Mouse (Mus musculus) gastrocnemius, adult 2 months (tissue): ENCODE results near the gene Acot6. TPM values are rescaled to one million over a fixed set of nuclear protein-coding genes. Genes with fewer than 3 reads are reported as not detected.
"Not testable (repeated sequence)": the region's sequence is repeated elsewhere in the genome, so short reads cannot be mapped to it uniquely, and the experiment has no call there.

ENCODE experiments used
- DNase-seq: peaks from one replicate; pipeline ENCODE4 v3.0.0; 2022
- H3K27ac ChIP-seq: fragments of 200-600 bp; 2 replicates; pipeline ENCODE4 v1.8.1; 2022; ENCODE audit warnings: mild to moderate bottlenecking
- H3K4me3 ChIP-seq: fragments of 200-600 bp; 2 replicates; pipeline ENCODE4 v1.8.1; 2022; ENCODE audit warnings: mild to moderate bottlenecking, moderate library complexity
- CTCF ChIP-seq: fragments of 200-600 bp; IDR thresholded peaks from 2 replicates; pipeline ENCODE4 v1.8.1; 2022; ENCODE audit warnings: antibody characterized with exemption, mild to moderate bottlenecking, moderate library complexity
- intact Hi-C: fragments of 180-260 bp; cut with DNase I; formaldehyde crosslinking; loops from one replicate; pipeline ENCODE4 v1.15.1; 2025
- total RNA-seq, 2 experiments: library from RNA; stranded (reverse); gene quantifications; 2 replicates each; pipeline ENCODE4 v1.2.3; 2021

The Acot6 gene
- total RNA-seq, 2 experiments from 2014 or later = 1.7 to 2.5 TPM

DNA sequence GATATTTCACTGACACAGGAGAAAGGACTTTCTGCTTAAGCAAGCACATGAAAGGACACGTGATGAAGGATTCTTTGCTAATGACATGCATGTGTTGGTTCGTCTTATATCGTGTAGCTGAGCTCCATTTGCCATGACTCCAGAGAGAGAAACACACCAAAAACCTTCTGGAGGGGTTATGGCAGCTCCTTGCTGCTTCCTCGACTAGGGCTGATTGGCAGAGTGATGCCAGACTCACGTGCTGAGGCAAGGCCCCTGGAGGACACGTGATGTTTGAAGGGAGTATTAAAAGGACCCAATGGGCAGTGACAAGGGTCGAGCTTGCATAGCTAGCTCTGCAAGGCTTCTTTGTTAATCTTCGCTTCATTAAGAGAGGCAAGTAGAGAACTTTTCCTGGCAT, 32.2 kb upstream of the Acot6 start:
- H3K4me3 ChIP-seq = no peak overlapping the region
- no peak overlapping the region for H3K27ac ChIP-seq
- intact Hi-C loops = loop anchor here (10.0 kb wide), 1 partner anchor 353 kb away; no protein-coding TSS in a partner anchor
- no peak for TF ChIP-seq CTCF
- no peak for DNase-seq

GRCm38 (mm10) chr12:84068986-84069385, 31.5 kb upstream of the Acot6 start, which contains the start of gene Acot5:
Gene Acot5 (plus strand): TSS chr12:84069325.
- Histone ChIP-seq H3K4me3 (peak within 1 kb of the TSS; percentile 64), H3K27ac (no peak within 1 kb of the TSS)
- TF ChIP-seq CTCF = no peak
- no peak for DNase-seq
- intact Hi-C loops = loop anchor here (10.0 kb wide), 1 partner anchor 354 kb away; no protein-coding TSS in a partner anchor

GRCm38 (mm10) chr12:84069582-84069981, 30.9 kb upstream of the Acot6 start:
- H3K4me3 ChIP-seq = peak overlapping the region; percentile 64
- H3K27ac ChIP-seq = not testable (repeated sequence)
- DNase-seq = peak; percentile 54
- intact Hi-C loops = loop anchor here (10.0 kb wide), 1 partner anchor 355 kb away; no protein-coding TSS in a partner anchor

GRCm38 (mm10) chr12:84071696-84072095, 28.8 kb upstream of the Acot6 start:
- intact Hi-C loops = no loop called here
- no peak for TF ChIP-seq CTCF
- Histone ChIP-seq H3K4me3 (no peak overlapping the region), H3K27ac (no peak overlapping the region)
- DNase-seq = no peak

- no peak for DNase-seq
- TF ChIP-seq CTCF = no peak
- intact Hi-C loops = no loop called here
- Histone ChIP-seq H3K4me3 (no peak overlapping the region), H3K27ac (no peak overlapping the region)
Observed at GRCm38 (mm10) chr12:84077371-84077990, 23.0 kb upstream of the Acot6 start.

- Histone ChIP-seq H3K27ac (no peak overlapping the region), H3K4me3 (no peak overlapping the region)
- no peak for DNase-seq
- no peak for TF ChIP-seq CTCF
- intact Hi-C loops = no loop called here
Observed at GRCm38 (mm10) chr12:84083842-84084241, 16.6 kb upstream of the Acot6 start.

DNA sequence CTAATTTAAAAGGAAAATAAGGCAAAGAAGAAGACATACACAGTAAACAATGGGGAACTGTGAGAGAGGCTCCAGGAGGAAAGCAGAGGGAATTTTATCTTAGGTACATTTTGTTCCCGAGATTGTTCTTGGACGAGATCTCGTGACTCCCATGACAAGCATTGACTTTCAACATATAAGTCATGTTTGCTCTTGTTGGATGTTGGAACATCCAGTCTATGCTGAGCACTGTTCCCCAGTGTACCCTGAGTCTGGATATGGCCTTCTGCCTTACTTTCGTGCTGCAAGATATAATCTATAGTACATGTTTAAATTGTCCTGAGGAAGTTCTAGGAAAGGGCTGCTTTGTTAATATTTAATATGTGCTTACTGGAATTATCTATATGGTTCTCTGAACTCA, 15.9 kb upstream of the Acot6 start:
- Histone ChIP-seq H3K27ac (no peak overlapping the region), H3K4me3 (no peak overlapping the region)
- no peak for DNase-seq
- no peak for TF ChIP-seq CTCF
- intact Hi-C loops = no loop called here

GRCm38 (mm10) chr12:84094666-84095065, 5.8 kb upstream of the Acot6 start:
- intact Hi-C loops = not testable (repeated sequence)

DNA sequence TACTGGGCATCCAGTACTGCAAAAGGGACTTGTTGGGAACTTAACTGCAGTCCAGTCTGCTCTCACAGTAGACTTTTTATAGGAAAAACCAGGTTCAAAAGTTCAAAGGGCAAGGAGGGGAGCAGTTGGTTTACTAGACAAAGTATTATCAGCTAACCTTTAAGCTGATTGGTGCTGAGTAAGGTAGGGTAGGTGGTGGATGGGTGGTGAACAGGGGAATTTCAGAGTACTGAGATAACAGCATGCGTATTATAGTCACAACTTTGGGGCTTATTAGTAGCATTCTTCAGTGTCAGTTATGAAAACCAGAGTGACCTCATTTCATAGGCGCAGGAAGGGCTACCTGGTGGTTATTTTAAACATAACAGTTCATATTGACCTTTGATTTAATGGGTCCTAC, 849 bp upstream of the Acot6 start:
- Histone ChIP-seq H3K27ac (no peak overlapping the region), H3K4me3 (no peak overlapping the region)
- no peak for TF ChIP-seq CTCF
- intact Hi-C loops = no loop called here
- DNase-seq = no peak

More at GRCm38 (mm10) chr12:84094666-84095065, 5.8 kb upstream of the Acot6 start:
- H3K4me3 ChIP-seq, DNase-seq, H3K27ac ChIP-seq: not testable (repeated sequence)

DNA sequence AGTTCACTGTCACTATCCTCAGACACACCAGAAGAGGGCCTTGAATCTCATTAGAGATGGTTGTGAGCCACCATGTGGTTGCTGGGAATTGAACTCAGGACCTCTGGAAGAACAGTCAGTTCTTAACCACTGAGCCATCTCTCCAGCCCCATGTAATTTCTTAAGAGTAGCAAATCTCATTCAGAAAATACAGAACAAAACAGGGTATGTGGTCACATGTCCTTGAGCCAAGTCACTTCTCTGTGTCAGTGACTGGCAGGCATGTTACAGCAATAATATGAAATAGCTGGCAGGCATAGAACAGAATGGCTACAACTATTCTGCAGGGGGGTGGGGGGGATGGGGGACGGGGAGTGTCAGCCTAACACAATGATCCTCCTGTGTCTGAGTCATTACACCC, 383 bp upstream of the Acot6 start:
- Histone ChIP-seq H3K27ac (no peak overlapping the region), H3K4me3 (no peak overlapping the region; the same call in 1 of the 2 replicates)
- TF ChIP-seq CTCF = no peak
- DNase-seq = no peak
- intact Hi-C loops = no loop called here

DNA sequence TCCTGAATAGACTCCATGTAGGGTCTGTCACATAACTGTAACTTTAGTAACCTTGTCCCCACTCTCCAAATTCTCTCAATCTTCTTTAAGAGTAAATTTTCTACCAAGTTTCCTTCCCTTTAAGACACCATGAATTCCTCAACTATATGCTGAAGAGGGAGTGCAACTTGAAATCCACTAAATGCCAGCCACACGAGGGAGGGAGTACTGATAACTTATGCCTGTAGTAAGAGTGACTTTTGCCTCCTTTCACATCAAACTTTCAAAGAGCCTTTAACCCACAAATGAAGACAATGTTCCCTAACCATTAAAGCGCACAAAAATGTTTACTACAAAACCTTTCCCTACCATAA, 1.0 kb downstream of the Acot6 start:
- Histone ChIP-seq H3K4me3 (peak overlapping the region; percentile 83), H3K27ac (peak overlapping the region; percentile 78; the same call in 1 of the 2 replicates)
- TF ChIP-seq CTCF = no peak
- no peak for DNase-seq
- intact Hi-C loops = no loop called here

- H3K4me3 ChIP-seq = no peak overlapping the region
- no peak for DNase-seq
- no peak for TF ChIP-seq CTCF
- H3K27ac ChIP-seq = no peak overlapping the region
- intact Hi-C loops = no loop called here
Observed at GRCm38 (mm10) chr12:84107012-84107411, 6.6 kb downstream of the Acot6 start.

DNA sequence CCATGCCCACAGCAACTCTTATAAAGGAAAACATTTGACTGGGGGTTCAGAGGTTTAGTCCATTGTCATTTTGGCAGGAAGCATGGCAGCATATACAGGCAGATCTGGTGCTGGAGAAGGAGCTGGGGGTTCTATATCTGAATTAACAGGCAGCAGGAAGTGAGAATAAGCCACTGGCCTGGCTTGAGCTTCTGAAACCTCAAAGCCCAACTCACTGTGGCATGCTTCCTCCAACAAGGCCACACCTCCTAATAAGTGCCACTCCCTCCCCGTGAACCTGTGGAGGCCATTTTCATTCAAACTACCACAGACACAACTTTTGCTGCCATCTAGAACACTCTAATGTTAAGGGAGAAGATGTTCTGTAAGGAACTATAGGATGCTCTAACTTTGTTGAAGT, 7.2 kb downstream of the Acot6 start:
- H3K4me3 ChIP-seq = no peak overlapping the region
- no peak for TF ChIP-seq CTCF
- intact Hi-C loops = no loop called here
- no peak for DNase-seq
- no peak overlapping the region for H3K27ac ChIP-seq

DNA sequence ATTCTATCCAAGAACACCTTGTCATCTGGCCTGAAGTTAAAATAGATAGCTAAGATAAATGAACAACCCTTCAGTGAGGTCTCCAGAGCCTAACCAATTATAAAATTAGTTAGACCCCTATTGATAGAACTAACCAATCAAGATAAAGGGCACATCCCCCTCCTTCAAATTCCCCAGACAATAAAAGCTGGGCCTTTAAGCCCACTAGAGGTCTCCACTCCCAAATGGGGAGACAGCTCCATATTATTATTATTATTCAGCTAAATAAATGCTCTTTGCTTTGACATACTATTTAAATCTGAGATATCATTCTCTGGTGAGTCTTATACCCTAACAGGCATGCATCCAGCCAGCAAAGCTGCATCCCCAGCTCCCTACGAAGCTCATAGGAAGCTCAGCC, 9.5 kb downstream of the Acot6 start:
- no peak overlapping the region for H3K27ac ChIP-seq
- H3K4me3 ChIP-seq = no peak overlapping the region
- TF ChIP-seq CTCF = no peak
- DNase-seq = no peak
- intact Hi-C loops = no loop called here
